Mouse (Mus musculus): ENCODE data around the gene Arih2.

GRCm38 (mm10) chr9:108693946-108694345, 44.8 kb upstream of the Arih2 start:
- TF ChIP-seq CTCF (IDR thresholded peaks at IDR 0.05; ENCODE audit: extremely low read depth, insufficient read depth, low read length) (no peak), POLR2A (IDR thresholded peaks at IDR 0.05; ENCODE audit: extremely low read depth, insufficient read depth, low read length) (no peak)
